Mouse (Mus musculus) heart, postnatal 25 days (tissue): ENCODE data around the gene Grip2. TPM values are rescaled to one million over a fixed set of nuclear protein-coding genes. Genes with fewer than 3 reads are reported as not detected.

ENCODE experiments used
- total RNA-seq, 2 experiments: library from RNA; stranded (reverse); gene quantifications; 2 replicates each; pipeline ENCODE4 v1.2.3; 2021

Gene Grip2
- total RNA-seq, 2 experiments from 2014 or later = 12.3 to 17.4 TPM

Other genes starting within 250 kb of the Grip2 start
- 100 to 1,000 TPM in 1 of 2 experiments, 10 to 100 TPM in 1; 85.0 to 102 TPM for gene Slc6a6, start 143.2 kb downstream of the Grip2 start, total RNA-seq
- gene Ccdc174, start 50.8 kb upstream of the Grip2 start, total RNA-seq = 10 to 100 TPM in 1 of 2 experiments, 1 to 10 TPM in 1; 9.1 to 11.2 TPM
- under 1 TPM; 0.55 to 0.67 TPM for gene 4930590J08Rik, start 75.6 kb upstream of the Grip2 start, total RNA-seq
- gene Fgd5, start 151.6 kb upstream of the Grip2 start, total RNA-seq = 10 to 100 TPM; 24.2 to 26.8 TPM